Mouse (Mus musculus) testis, adult 2 months (tissue): ENCODE data around the gene Nr1h2.

Experiments used
- CTCF ChIP-seq: fragments of 200-500 bp; IDR thresholded peaks from 2 replicates; pipeline ENCODE4 v1.5.1; 2012; ENCODE audit warnings: low read depth, mild to moderate bottlenecking, inconsistent platforms, low read length, moderate library complexity; ENCODE audit not compliant: control insufficient read depth, insufficient read depth, insufficient replicate concordance
- POLR2A ChIP-seq: fragments of 200-500 bp; IDR thresholded peaks from 2 replicates; pipeline ENCODE4 v1.6.1; 2012; ENCODE audit warnings: low read depth, mild to moderate bottlenecking, inconsistent platforms, low read length, moderate library complexity; ENCODE audit not compliant: control insufficient read depth

DNA sequence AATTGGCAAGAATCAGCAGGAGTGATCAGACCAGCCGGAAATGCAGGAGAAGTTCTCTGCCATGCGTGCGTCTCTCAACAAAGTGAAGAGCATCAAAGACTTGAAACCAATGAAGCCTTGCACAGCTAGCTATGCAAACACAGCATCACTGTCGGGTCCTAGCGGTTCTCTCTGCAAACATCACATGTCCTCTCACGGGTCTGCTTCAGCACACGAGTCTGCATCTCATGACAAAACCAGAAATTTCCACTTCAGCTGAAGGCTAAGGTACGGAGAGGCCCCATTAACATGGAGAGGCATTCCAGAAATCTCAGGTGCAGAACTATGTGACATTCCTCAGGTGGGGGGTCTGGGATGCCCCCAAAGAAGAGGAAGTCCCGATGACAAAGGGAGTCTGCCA lies 15.1 kb upstream of the Nr1h2 start:
- TF ChIP-seq CTCF (no peak), POLR2A (no peak)
